Mouse (Mus musculus) adrenal gland, adult 2 months (tissue): ENCODE measurements around the gene Rasa2. TPM values are rescaled to one million over a fixed set of nuclear protein-coding genes. Genes with fewer than 3 reads are reported as not detected.

ENCODE experiments used
- DNase-seq: peaks from one replicate; pipeline ENCODE4 v3.0.0; 2021
- polyA plus RNA-seq: library from polyadenylated mRNA; depleted of rRNA; stranded (reverse); fragments of >200 nt; gene quantifications from 2 replicates; pipeline ENCODE4 v1.2.3, GENCODE M21; 2012
- total RNA-seq, 2 experiments: library from RNA; stranded (reverse); gene quantifications; 2 replicates each; pipeline ENCODE4 v1.2.3; 2021

Rasa2 gene
- total and polyA plus RNA-seq, 3 experiments: 0.63 to 12.5 (median 11.2) TPM

DNA sequence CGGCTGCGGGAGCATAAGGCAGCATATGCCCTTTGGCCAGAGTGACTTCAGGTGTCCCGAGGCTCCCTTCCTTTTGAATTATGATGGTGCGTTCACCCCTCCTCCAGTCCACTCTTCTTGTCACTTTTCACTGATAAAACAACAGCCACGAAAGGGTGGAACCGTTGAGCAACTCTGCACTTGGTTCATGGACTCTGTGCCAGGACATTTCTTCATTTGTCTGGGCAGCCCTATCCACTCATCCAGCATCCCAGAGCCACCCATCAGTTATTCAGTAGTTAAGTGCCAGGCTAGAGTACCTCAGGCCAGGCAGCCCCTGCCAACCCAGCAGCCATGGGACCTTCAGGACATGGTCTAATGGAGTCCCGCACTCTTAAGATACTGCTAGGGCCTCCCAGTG lies 7.1 kb upstream of the Rasa2 start:
- peak; percentile 22 for DNase-seq

GRCm38 (mm10) chr9:96637157-96637548 lies 5.7 kb upstream of the Rasa2 start:
- DNase-seq: no peak

- no peak for DNase-seq
These were observed 5.2 kb upstream of the Rasa2 start for GRCm38 (mm10) chr9:96636423-96637156.

- no peak for DNase-seq
These were observed 4.5 kb upstream of the Rasa2 start for GRCm38 (mm10) chr9:96635899-96636298.

GRCm38 (mm10) chr9:96635176-96635575 lies 3.8 kb upstream of the Rasa2 start:
- no peak for DNase-seq

- DNase-seq: no peak
These were observed 2.4 kb upstream of the Rasa2 start for GRCm38 (mm10) chr9:96633771-96634170.

GRCm38 (mm10) chr9:96632756-96633155 lies 1.3 kb upstream of the Rasa2 start:
- DNase-seq: no peak

DNA sequence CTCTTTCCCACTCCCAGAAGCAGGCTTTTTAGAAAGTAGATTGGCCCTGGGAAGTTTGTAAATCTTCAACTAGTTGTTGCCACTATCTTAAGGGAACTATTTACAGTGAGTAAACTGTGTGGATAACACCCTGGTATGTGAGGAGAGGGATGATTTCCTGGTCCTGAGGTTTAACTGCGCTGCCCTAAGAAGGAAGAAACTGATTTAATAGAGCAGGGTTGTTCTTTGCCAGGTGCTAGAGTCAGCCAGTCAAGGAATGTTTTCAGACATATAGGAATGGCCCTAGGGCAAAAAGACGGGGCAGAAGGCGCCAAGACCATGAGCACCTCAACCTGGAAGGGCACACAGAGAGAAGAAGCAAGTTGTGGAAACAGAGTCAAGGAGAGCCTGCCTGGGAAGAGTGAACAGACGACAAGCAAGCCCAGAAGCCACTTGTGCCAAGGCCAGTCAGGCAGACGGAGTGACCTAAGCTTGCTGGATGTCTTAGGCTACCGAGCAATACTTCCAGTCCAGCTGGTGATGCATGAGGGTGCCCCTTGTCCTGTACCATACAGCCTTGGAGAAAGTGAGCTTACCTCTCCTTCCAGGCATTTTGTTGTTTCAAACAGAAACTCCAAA lies 765 bp upstream of the Rasa2 start:
- DNase-seq: peak; percentile 30

DNA sequence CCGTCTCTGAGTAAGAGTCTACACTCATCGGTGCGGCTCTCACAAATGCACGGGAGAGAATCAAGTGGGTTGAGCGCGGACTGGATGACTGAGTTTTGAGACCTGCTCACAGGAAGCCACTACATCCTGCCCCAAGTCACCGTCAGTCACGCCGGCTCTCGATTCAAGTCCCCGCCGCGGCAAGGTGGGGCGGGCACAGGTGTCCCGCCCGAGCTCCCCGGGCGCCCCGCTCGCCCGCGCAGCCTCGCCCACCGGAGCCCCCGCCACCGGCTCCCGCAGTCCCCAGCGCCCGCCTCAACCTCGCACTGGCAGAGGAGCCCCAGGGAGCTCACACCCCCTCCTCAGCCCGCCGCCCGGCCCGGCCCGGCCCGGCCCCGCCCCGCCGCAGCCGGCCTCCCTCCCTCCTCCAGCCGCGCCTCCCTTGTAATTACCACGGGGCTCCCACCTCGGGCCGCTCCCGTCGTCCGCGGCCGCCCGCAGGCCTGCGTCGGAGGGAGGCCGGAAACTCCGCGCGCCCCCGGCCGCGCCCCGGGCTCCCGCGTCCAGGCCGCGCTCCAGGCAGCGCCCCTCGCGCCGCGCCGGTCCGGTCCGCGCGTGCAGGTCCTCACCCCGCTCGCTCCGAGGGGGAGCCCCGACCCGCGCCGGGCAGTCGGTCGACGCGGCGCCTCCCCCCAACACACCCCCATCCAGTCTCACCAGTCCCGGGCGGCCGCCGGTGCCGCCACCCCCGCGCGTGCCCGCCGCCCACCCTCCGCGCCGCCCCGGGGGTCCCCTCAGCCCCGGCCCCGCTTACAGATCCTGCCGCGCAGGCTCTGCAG lies 637 bp downstream of the Rasa2 start:
- peak; percentile 81 for DNase-seq

- DNase-seq: no peak
These were observed 2.3 kb downstream of the Rasa2 start for GRCm38 (mm10) chr9:96629151-96629550.

DNA sequence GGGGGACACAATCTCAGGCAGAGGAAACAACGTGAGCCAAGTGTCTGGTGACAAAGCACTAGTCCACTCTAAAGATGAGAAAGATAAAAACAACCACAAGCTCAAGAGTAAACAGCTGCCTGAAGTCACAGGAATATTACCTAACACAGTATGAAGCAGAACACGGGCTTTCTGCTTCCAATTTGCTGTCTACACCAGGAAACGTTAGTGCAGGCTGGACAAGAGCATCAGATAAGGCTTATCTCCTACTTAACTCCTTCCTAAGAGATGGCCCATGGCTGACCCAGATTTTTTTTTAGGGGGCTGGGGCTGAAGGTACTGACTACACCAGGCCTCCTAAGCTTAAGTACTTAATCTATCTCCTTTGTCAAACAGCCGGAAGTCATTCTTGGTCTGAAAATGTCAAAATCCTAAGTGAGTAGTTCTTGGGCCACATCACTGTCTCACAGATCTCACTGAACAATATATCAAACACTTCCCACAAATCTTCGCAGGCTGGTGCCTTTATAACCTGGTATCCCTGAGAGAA lies 3.8 kb downstream of the Rasa2 start:
- no peak for DNase-seq

DNA sequence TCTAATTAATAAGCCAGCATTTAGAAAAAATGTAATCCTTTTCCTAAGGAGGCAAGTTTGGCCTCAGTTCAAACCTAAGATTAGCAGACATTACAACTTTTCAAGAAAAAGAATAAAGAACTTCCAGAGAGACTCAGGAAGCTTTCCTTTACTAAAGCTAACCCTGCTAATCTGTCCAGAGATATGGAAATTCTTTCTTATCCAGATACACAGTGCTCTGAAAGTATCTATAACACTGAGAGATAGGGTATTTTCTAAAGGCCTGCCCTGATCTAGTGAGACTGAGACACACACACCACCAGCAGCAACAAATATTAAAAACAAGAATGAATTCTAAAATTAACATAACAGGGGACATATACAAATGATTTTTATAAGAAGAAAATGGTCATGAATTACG lies 4.4 kb downstream of the Rasa2 start:
- DNase-seq: no peak

GRCm38 (mm10) chr9:96618448-96619176 lies 12.8 kb downstream of the Rasa2 start:
- no peak for DNase-seq

GRCm38 (mm10) chr9:96612297-96612696 lies 19.1 kb downstream of the Rasa2 start:
- no peak for DNase-seq

- no peak for DNase-seq
These were observed 19.6 kb downstream of the Rasa2 start for GRCm38 (mm10) chr9:96611693-96612293.

DNA sequence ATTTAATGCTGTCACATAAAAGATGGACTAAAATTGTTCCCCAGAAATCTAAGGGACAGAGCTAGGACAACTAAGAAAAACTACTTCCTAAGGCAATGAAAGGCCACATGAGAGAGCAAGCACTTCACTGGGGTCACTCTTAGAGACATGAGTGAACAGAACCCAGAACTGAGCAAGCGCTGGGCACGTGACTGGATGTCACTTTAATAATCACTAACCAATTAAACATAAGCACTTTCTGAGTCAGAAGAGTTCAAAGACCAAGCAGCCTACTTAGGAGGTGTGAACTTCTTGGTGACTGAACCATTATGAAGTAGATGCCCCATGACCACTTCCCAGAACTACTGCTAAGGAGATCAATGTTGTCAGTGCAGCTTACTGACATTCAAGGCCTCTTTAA lies 20.6 kb downstream of the Rasa2 start:
- DNase-seq: no peak

DNA sequence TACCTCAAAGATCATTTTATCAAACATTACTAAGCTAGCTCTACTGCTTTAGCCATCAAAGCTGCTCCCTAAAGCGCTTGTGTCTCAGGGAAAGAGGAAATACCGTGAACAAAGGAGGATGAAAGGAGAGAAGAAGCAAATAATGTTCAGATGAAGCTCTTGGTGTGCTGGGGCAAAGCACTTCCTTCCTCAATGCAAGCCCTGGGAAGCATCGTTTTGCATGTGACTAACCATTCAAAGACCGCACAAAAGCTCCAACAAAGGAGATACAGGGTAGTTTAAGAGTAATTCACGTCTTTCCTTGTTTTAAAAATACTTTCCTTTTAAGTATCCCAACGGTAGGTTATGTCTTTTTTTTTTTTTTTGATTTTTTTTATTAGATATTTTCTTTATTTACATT lies 28.0 kb downstream of the Rasa2 start:
- DNase-seq: no peak

DNA sequence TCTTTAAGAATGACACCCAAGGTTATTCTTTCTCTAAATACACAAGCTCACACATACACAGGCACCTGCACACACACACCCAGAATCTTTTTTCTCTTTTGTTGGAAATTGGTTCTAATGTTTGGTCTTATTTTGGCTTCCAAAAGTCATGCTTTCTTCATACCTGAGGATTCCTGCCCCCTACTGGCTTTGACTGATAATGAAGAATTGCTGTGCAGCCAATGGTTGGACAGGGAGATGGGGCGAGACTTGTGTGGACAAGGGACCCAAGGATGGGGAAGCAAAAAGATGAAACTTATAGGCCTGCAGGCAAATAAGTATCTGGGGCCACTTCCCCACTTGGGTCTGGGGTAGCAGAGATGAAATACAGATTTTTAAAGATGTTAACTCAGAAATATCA lies 33.5 kb downstream of the Rasa2 start:
- no peak for DNase-seq

- DNase-seq: no peak
These were observed 38.5 kb downstream of the Rasa2 start for GRCm38 (mm10) chr9:96592670-96593600.

DNA sequence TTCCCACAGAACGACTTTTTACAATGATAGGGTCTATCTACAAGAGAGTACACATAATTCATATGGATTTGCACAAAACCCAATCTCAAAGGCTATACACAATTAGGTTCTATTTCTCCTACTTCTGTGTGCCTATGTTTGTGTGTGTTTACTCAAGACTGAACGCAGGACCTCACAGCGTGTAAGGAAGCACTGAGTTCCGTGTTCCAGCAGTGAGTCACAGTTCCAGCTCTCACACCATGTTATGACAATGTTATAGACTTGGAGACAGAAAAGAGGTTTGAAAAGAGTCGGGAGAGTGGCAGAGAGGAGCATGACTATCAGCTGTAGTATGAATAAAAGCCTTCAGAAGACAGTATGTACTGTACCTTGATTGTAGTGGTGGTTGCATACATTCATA lies 42.1 kb downstream of the Rasa2 start:
- no peak for DNase-seq

DNA sequence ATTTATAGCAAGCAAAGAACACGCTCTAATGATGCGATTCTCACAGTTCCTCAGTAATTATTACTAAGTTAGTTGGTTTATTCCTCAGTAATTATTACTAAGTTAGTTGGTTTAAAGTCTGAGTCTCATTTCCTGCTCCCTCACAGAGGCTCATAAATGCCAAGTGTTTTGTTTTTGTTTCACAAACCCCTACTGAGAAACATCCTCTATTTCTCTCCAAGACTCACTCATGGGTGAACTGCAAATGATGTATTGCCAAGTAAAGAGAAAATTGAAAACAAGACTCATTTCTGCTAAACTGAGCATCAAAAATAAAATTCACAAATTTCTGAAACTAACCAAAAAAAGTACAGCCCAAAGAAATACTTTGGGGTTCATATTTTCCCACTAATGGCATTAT lies 47.9 kb downstream of the Rasa2 start:
- DNase-seq: no peak
